Mouse (Mus musculus): ENCODE measurements around the gene Rmnd5b. TPM values are rescaled to one million over a fixed set of nuclear protein-coding genes. Genes with fewer than 3 reads are reported as not detected.

Gene Rmnd5b
- 62.6 and 62.7 TPM in 2 replicates for polyA plus RNA-seq (2012; rRNA removed)

GRCm38 (mm10) chr11:51635525-51636322 lies at the start of gene Rmnd5b:
Gene Rmnd5b (minus strand): TSS chr11:51635896.

GRCm38 (mm10) chr11:51650691-51651515 lies 15.2 kb upstream of the Rmnd5b start, which contains the start of the genes N4bp3 and D930048N14Rik:
Gene N4bp3 (minus strand): TSS chr11:51650842.
Gene D930048N14Rik (plus strand): TSS chr11:51650954.

GRCm38 (mm10) chr11:51619409-51620060 lies 16.2 kb downstream of the Rmnd5b start, which contains the start of gene Nhp2:
Gene Nhp2 (plus strand): TSS chr11:51619735.

GRCm38 (mm10) chr11:51606447-51607095 lies 29.1 kb downstream of the Rmnd5b start, which contains the start of gene Hnrnpab:
Gene Hnrnpab (minus strand): TSS chr11:51606847.

GRCm38 (mm10) chr11:51584431-51585248 lies 51.1 kb downstream of the Rmnd5b start, which contains the start of gene Phykpl:
Gene Phykpl (plus strand): TSS chr11:51584757.

Other genes starting within 250 kb of the Rmnd5b start
- gene Phykpl, start 51.1 kb downstream of the Rmnd5b start, polyA plus RNA-seq (2012; rRNA removed), result 8.6 and 11.7 TPM in 2 replicates
- 603 and 753 TPM in 2 replicates for gene Hnrnpab, start 29.0 kb downstream of the Rmnd5b start, polyA plus RNA-seq (2012; rRNA removed)
- 84.3 and 84.6 TPM in 2 replicates for gene Nhp2, start 16.2 kb downstream of the Rmnd5b start, polyA plus RNA-seq (2012; rRNA removed)
- 7.2 and 10.8 TPM in 2 replicates for gene N4bp3, start 14.9 kb upstream of the Rmnd5b start, polyA plus RNA-seq (2012; rRNA removed)
- gene D930048N14Rik, start 15.1 kb upstream of the Rmnd5b start, polyA plus RNA-seq (2012; rRNA removed), result 1.8 and 3.6 TPM in 2 replicates
- 51.1 and 61.6 TPM in 2 replicates for gene 0610009B22Rik, start 53.0 kb upstream of the Rmnd5b start, polyA plus RNA-seq (2012; rRNA removed)
- 9.8 and 11.6 TPM in 2 replicates for gene Sec24a, start 127.7 kb upstream of the Rmnd5b start, polyA plus RNA-seq (2012; rRNA removed)
- 79.3 and 85.3 TPM in 2 replicates for gene Sar1b, start 127.8 kb upstream of the Rmnd5b start, polyA plus RNA-seq (2012; rRNA removed)
- gene Jade2, start 221.8 kb upstream of the Rmnd5b start, polyA plus RNA-seq (2012; rRNA removed), result 0.96 and 1.7 TPM in 2 replicates

Data from central nervous system, embryonic 14 days (tissue).